Mouse (Mus musculus) brain, embryonic 14.5 days (tissue): ENCODE results near the gene Ccdc34. TPM values are rescaled to one million over a fixed set of nuclear protein-coding genes. Genes with fewer than 3 reads are reported as not detected.

Experiments used
- DNase-seq: peaks from one replicate; pipeline ENCODE4 v3.0.0-alpha.2; 2011; ENCODE audit warnings: low read depth
- CTCF ChIP-seq: fragments of 200-500 bp; IDR thresholded peaks from 2 replicates; pipeline ENCODE4 v1.5.1; 2012; ENCODE audit warnings: inconsistent platforms, mild to moderate bottlenecking, moderate library complexity, borderline replicate concordance; ENCODE audit not compliant: insufficient read depth, insufficient read length; ENCODE audit errors: extremely low read depth
- POLR2A ChIP-seq: fragments of 200-500 bp; IDR thresholded peaks from 2 replicates; pipeline ENCODE4 v1.6.1; 2012; ENCODE audit warnings: mild to moderate bottlenecking, inconsistent platforms, borderline replicate concordance; ENCODE audit not compliant: poor library complexity, insufficient read depth, insufficient read length, severe bottlenecking; ENCODE audit errors: extremely low read depth
- polyA plus RNA-seq: library from polyadenylated mRNA; depleted of rRNA; stranded (reverse); fragments of >200 nt; gene quantifications from 2 replicates; pipeline ENCODE4 v1.2.3, GENCODE M21; 2012; rRNA removed

Gene Ccdc34
- polyA plus RNA-seq, 1 experiment = 28.7 TPM

- TF ChIP-seq CTCF = no peak
- TF ChIP-seq POLR2A = no peak
- peak; percentile 34 for DNase-seq
These were observed 193.2 kb downstream of the Ccdc34 start for GRCm38 (mm10) chr2:110210508-110211496.

- no peak for TF ChIP-seq CTCF
- DNase-seq = no peak
These were observed 196.7 kb downstream of the Ccdc34 start for GRCm38 (mm10) chr2:110214278-110214677.

- TF ChIP-seq POLR2A (no peak), CTCF (no peak)
- no peak for DNase-seq
These were observed 197.5 kb downstream of the Ccdc34 start for GRCm38 (mm10) chr2:110214991-110215684.

GRCm38 (mm10) chr2:110215685-110216058 is 198.1 kb downstream of the Ccdc34 start:
- no peak for TF ChIP-seq POLR2A
- TF ChIP-seq CTCF = no peak
- DNase-seq = no peak

- DNase-seq = no peak
- TF ChIP-seq CTCF (no peak), POLR2A (no peak)
These were observed 202.9 kb downstream of the Ccdc34 start for GRCm38 (mm10) chr2:110220492-110220891.

GRCm38 (mm10) chr2:110222793-110223192 is 205.2 kb downstream of the Ccdc34 start:
- no peak for DNase-seq
- TF ChIP-seq POLR2A (no peak), CTCF (no peak)

Other genes with a start within 250 kb of the Ccdc34 start
- 51.6 and 82.4 TPM in 2 replicates for gene Lin7c, start 127.0 kb upstream of the Ccdc34 start, polyA plus RNA-seq
- gene Lgr4, start 100.2 kb upstream of the Ccdc34 start, polyA plus RNA-seq = 9.2 and 15.1 TPM in 2 replicates